Mouse (Mus musculus): Measurements from ENCODE around the gene Slc35f4. TPM values are rescaled to one million over a fixed set of nuclear protein-coding genes. Genes with fewer than 3 reads are reported as not detected.
"Not testable (repeated sequence)": the region's sequence is repeated elsewhere in the genome, so short reads cannot be mapped to it uniquely, and the experiment has no call there.

Slc35f4 gene
- total RNA-seq, 1 experiment from 2014 or later = not detected

DNA sequence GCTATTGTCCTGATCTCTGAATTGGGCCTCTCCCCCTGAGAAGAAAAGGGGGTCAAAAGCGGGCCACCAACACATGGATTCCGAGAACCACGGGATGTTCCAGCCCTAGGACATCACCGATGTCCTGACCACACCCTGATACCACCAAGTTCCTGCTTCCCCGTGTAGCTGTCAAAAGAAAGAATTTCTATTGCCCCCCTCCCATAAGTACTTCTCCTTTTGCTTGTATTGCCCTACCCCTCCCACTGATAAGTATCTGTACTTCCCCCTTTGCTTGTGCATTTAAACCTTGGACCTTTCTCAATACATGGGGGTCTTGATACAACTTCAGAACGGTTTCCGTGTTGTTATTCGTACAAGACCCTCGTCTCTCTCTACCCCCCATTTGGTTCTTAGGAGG lies 247.4 kb downstream of the Slc35f4 start:
- not testable (repeated sequence) for DNase-seq

DNA sequence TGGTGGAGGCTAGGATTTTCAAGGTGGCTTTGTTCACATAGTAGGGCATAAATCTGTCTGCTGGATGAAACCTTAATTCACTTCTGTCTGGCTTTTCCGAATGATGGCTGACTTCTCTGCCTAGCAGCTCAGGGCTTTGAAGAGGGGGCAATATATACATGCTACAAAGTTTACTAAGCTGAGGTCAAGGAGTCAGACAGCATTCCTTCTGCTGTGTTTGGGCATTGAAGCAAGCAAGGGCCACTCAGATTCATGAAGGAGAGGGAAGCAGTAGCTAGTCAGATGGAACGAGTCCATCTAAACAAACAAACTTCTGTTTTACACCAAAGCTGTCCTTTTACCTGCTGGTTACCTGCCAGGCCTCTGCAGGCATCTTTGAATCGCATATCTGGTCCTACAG lies 248.2 kb downstream of the Slc35f4 start:
- DNase-seq = no peak

DNA sequence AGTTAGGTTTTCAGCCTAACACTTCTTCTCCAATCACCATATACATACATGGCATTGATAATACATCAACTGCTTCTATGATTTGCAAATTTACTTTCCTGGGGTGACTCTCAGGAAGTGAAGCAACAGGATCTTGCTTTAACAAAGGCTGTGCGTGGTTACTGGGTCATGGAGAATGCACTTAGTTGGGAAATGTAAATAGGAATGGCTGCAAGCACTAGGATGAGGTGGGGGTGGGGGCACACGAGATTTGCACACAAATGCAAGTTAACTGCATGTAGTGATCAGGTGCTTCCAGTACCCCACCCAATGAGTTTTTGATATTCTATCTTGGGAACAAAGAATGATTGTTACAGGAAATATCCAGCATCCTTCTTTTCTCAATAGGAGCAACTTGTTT lies 250.5 kb downstream of the Slc35f4 start:
- no peak for DNase-seq

DNA sequence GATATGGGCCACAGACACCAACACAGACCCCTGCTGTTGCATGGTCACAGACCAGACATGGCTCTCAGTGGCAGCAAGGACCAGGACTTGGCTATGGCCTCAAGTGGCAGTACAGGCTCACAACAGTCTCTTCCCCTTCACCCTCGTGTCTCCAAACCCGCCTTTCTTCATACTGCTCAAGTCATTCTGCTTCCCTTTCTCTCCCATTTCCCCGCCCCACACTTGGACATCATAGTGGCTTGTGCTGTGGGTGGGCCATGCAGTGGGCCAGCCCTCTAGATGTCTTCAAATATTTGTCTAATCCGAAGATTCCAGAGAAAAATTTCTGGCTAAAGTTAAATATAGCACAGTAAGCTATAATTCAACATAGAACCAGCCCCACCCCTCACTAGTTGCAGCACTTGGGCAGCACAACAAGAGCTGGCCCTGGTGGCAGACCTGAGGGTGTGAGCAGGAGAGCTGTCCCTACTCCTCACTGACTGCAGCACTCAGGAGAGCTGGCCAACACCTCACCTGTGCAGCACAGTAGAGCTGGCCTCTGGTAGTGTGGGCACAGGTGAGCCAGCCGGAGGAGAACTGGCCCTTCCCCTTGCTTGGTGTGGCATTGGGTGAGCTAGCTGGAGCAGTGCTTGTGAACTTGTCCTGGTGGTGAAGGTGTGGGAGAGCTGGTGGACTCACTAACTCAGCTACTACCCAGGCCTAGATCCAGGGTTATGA lies 260.4 kb downstream of the Slc35f4 start:
- no peak for DNase-seq

Small RNA genes lying within 50 kb of the gene (microRNA-seq; reads per million reads assigned to microRNA genes)
- gene Gm22949 = 0 reads per million in 2 experiments
